Mouse (Mus musculus) spleen, embryonic (tissue): ENCODE data around the gene Layn.

ENCODE experiments used
- CTCF ChIA-PET: fragments of 350-600 bp; sonication (Branson Sonifier 250); formaldehyde crosslinking; loops from one replicate; lab custom pipeline; 2022; lab: Charles Lee

Layn gene

GRCm38 (mm10) chr9:51032785-51033529 lies 43.9 kb downstream of the Layn start:
- CTCF ChIA-PET: no interaction called here

GRCm38 (mm10) chr9:51032291-51032690 lies 44.6 kb downstream of the Layn start:
- CTCF ChIA-PET: interaction anchor here (0.6 kb wide), 1 partner anchor 554 kb away, joined by 3 read pairs; no protein-coding TSS in a partner anchor

- CTCF ChIA-PET: interaction anchor here (0.6 kb wide), 1 partner anchor 554 kb away, joined by 3 read pairs; no protein-coding TSS in a partner anchor
Measured at GRCm38 (mm10) chr9:51031603-51032002, 45.3 kb downstream of the Layn start.

- CTCF ChIA-PET: no interaction called here
Measured at GRCm38 (mm10) chr9:51030147-51030546, 46.7 kb downstream of the Layn start.

DNA sequence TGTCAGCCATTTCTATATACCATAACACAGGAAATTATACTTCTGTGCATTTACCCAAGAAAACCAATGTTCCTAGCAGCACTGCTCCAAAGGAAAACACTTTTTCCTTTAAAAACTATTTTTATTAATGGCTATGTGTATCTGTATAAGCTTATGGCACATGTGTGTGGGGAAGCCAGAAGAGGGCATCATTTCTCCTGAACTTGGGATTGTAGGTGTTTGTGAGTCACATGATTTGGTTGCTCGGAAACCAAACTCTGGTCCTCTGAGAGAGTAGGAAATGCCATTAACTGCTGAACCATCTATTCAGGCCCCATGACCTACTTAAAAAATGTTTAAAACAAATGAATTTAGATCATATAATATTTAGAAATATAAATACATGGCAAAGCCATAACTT lies 49.9 kb downstream of the Layn start:
- CTCF ChIA-PET: no interaction called here

- CTCF ChIA-PET: interaction anchor here (0.6 kb wide), 1 partner anchor 1264 kb away, joined by 5 read pairs; no protein-coding TSS in a partner anchor
Measured at GRCm38 (mm10) chr9:51021123-51021795, 55.6 kb downstream of the Layn start.

DNA sequence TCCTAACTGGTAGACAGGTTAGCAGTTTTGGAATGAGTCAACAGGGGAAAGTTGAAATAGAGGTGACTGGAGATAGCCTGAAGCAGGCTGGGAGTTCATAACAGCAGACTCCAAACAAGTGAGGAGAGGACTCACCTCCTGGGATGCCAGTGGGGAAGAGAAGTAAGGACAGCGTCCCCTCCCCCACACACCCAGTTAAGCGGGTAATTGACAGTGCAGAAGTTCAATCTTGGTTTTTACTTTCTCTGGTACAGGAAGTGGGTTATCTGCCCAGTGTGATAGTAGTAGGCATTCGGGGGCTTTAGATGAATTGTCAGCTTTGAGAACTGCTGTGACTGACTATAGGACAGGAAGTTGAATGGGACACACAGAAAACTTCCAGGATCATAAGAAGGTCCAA lies 56.5 kb downstream of the Layn start:
- CTCF ChIA-PET: no interaction called here

GRCm38 (mm10) chr9:51019670-51020069 lies 57.2 kb downstream of the Layn start:
- CTCF ChIA-PET: no interaction called here

DNA sequence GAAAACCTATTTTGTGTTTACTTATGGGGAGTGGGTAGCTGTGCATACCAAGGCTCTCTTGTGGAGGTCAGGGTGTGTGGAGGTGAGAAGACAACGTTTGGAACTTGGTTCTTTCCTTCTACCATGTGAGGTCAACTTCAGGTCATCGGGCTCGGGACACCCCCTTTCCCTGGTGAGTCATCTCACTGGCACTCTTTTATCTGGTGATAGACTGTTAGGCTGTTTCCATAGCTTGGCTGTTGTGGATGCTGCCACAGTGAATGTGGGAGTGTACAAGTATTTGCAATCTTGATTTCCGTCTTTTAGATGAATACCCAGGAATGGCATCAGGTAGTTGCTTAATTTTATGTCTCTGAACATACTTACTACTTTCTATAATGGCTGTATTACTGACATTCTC lies 61.2 kb downstream of the Layn start:
- CTCF ChIA-PET: no interaction called here

- CTCF ChIA-PET: no interaction called here
Measured at GRCm38 (mm10) chr9:51013644-51014043, 63.2 kb downstream of the Layn start.

- CTCF ChIA-PET: interaction anchor here (0.7 to 1.1 kb wide), 3 partner anchors 12 to 470 kb away, joined by 3 to 5 read pairs (median 5); no protein-coding TSS in a partner anchor
Measured at GRCm38 (mm10) chr9:51009656-51009950, 67.3 kb downstream of the Layn start.

GRCm38 (mm10) chr9:51008841-51009655 lies 67.8 kb downstream of the Layn start, which contains the start of gene Sik2:
Sik2 (minus strand) TSS chr9:51009073.
- CTCF ChIA-PET: interaction anchor here (0.6 to 1.1 kb wide), 4 partner anchors 8 to 469 kb away, joined by 3 to 9 read pairs (median 5); no protein-coding TSS in a partner anchor

DNA sequence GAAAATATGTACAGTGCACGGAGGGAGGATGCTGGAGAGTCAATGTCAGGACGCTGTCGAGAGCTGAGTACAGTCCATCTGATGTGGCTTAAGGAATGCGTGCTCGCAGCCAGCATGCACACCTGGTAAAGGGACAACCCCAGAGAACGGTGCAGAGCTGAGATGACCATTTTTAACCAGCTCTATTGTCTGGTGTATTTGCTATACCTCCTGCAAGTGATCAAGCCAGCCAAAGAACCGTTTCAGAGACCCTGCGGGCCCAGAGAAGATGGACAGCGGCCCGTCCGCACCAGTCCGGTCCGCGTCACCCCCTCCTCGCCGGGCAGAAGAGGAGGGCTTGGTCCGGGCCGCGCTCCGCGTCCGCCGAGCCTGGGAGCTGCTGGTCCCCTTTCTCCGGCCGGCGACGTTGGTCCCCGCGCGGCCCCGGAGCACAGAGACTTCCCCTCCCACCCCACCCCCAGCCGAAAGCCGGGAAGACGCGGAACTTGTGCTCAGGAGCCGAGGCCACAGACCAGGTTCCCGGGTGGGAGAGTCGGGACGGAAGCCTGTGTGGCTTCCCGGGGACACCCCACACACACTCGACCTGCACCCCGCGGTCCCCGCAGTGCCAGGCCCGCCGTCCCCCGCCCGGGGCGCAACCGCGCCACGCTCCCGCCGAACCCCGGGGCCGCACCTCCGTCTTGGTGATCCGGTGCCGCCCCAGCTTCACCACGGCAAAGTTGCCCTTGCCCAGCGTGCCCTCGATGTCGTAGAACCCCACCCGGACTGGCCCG lies 68.6 kb downstream of the Layn start:
- CTCF ChIA-PET: no interaction called here

DNA sequence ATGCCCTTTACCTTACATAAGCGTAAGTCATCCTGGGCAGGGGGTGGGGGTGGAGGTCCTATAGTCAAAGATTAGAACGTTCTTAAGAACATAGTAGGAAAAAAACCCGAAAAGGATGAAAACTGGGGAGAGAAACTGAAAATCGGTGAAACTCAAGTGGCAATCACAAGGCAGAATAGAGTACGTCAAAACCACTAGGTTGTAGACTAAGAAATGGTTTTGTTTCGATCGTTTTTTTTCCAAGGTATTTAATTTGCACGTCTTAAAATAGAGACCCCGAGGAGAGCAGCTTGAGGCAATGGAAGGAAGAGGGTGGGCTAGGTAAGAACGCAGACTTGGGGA lies 69.2 kb downstream of the Layn start:
- CTCF ChIA-PET: no interaction called here

DNA sequence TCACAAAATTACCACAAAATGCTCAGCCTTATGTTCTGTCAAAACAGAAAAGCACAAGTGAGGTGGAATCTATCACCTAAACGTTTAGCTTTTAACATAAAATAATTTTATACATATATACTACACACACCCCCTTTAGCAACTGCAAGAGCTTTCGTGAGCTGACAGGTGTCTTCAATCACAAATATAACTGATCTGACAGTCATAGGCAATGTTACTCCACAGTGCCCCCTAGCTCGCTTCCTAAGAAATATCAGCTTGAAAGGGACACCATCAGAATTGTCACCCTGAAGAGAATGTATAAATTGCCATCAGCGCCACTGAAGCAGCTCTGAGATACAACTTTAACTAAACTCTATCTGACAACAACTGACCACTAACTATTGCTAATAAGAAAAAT lies 70.0 kb downstream of the Layn start:
- CTCF ChIA-PET: interaction anchor here (0.6 kb wide), 1 partner anchor 115 kb away, joined by 3 read pairs; no protein-coding TSS in a partner anchor
